Mouse (Mus musculus) intestine, embryonic 14.5 days (tissue): ENCODE results near the gene Fchsd2. TPM values are rescaled to one million over a fixed set of nuclear protein-coding genes. Genes with fewer than 3 reads are reported as not detected.
"Not testable (repeated sequence)": the region's sequence is repeated elsewhere in the genome, so short reads cannot be mapped to it uniquely, and the experiment has no call there.

ENCODE experiments used
- ATAC-seq: fragments of 200-750 bp; cut with Nextera tagmentation; replicated peaks from 2 replicates; pipeline ENCODE4 v1.8.0; 2017; ENCODE audit warnings: low read depth, moderate number of reproducible peaks, moderate TSS enrichment, moderate library complexity; ENCODE audit not compliant: low FRiP score, low TSS enrichment
- DNase-seq: peaks from one replicate; pipeline ENCODE4 v3.0.0-alpha.2; 2018; ENCODE audit warnings: low spot score
- H3K27ac ChIP-seq: fragments of 300-500 bp; sonication (generic); 2 replicates; pipeline ENCODE4 v1.5.1; 2014; ENCODE audit warnings: low read depth, mild to moderate bottlenecking, control low read depth
- H3K27me3 ChIP-seq: fragments of 300-500 bp; sonication (generic); replicated peaks from 2 replicates; pipeline ENCODE4 v1.6.1; 2014; ENCODE audit warnings: low read length, control low read depth; ENCODE audit not compliant: control insufficient read depth, insufficient read depth
- H3K36me3 ChIP-seq: fragments of 300-500 bp; sonication (generic); 2 replicates; pipeline ENCODE4 v1.6.1; 2014; ENCODE audit warnings: low read length, control low read depth; ENCODE audit not compliant: control insufficient read depth, insufficient read depth
- H3K4me1 ChIP-seq: fragments of 300-500 bp; sonication (generic); replicated peaks from 2 replicates; pipeline ENCODE4 v1.6.1; 2014; ENCODE audit warnings: low read length, control low read depth, mixed read lengths; ENCODE audit not compliant: control insufficient read depth, insufficient read depth
- H3K4me2 ChIP-seq: fragments of 300-500 bp; sonication (generic); 2 replicates; pipeline ENCODE4 v1.6.1; 2014; ENCODE audit warnings: low read length
- H3K4me3 ChIP-seq: fragments of 300-500 bp; sonication (generic); 2 replicates; pipeline ENCODE4 v1.5.1; 2014; ENCODE audit warnings: low read depth, low read length, control low read depth, mixed read lengths
- H3K9ac ChIP-seq: fragments of 300-500 bp; sonication (generic); 2 replicates; pipeline ENCODE4 v1.6.1; 2014; ENCODE audit warnings: mild to moderate bottlenecking, low read length
- H3K9me3 ChIP-seq: fragments of 300-500 bp; sonication (generic); 2 replicates; pipeline ENCODE4 v1.6.1; 2016; ENCODE audit warnings: low read length, control low read depth; ENCODE audit not compliant: control insufficient read depth
- WGBS: fragments of 180-500 bp; shearing (Covaris S2); extraction: QIAGEN DNeasy Blood & Tissue Kit; methylation state at CpG from one replicate; pipeline ENCODE4 v1.1.7; 2014; 5-methylcytosine and 5-hydroxymethylcytosine counted together
- polyA plus RNA-seq: library from polyadenylated mRNA; unstranded; fragments of >200 nt; fragmentation: Nextera tagmentation; extraction: Ambion mirVana; gene quantifications from 2 replicates; pipeline ENCODE4 v1.2.1, GENCODE M21; 2014

The Fchsd2 gene
- polyA plus RNA-seq, 1 experiment from 2014 or later = 24.4 TPM

GRCm38 (mm10) chr7:101138819-101139218 lies 46.2 kb downstream of the Fchsd2 start:
- Histone ChIP-seq H3K9me3 (no peaks in the 10 kb centered on the region), H3K4me1 (no peaks in the 10 kb centered on the region; the same call in 1 of the 2 replicates), H3K4me3 (no peak overlapping the region), H3K36me3 (peaks cover 8% of the 10 kb centered on the region; the same call in 1 of the 2 replicates), H3K9ac (no peak overlapping the region), H3K4me2 (no peak overlapping the region), H3K27me3 (no peaks in the 10 kb centered on the region), H3K27ac (no peak overlapping the region)
- 29% methylated on average over 1 of the region's 1 CpGs for WGBS
- DNase-seq (no peak), ATAC-seq (no peak)

- no peaks in the 10 kb centered on the region for H3K27me3 ChIP-seq
- ATAC-seq = no peak
- H3K4me1 ChIP-seq = no peaks in the 10 kb centered on the region; the same call in 1 of the 2 replicates
- H3K4me3 ChIP-seq = no peak overlapping the region
- no peaks in the 10 kb centered on the region for H3K9me3 ChIP-seq
- no peak for DNase-seq
- H3K36me3 ChIP-seq = peaks cover 8% of the 10 kb centered on the region; the same call in 1 of the 2 replicates
- no peak overlapping the region for H3K4me2 ChIP-seq
- no peak overlapping the region for H3K9ac ChIP-seq
- no peak overlapping the region for H3K27ac ChIP-seq
- 53% methylated on average over 2 of the region's 2 CpGs for WGBS
Measured at GRCm38 (mm10) chr7:101142907-101143306, 50.2 kb downstream of the Fchsd2 start.

- H3K27ac ChIP-seq = no peak overlapping the region
- WGBS = 81% methylated on average over 2 of the region's 2 CpGs
- DNase-seq (no peak), ATAC-seq (no peak)
- no peaks in the 10 kb centered on the region for H3K27me3 ChIP-seq
- H3K9me3 ChIP-seq = no peaks in the 10 kb centered on the region
- no peaks in the 10 kb centered on the region; the same call in 1 of the 2 replicates for H3K4me1 ChIP-seq
- no peak overlapping the region for H3K4me2 ChIP-seq
- H3K9ac ChIP-seq = no peak overlapping the region
- peaks cover 8% of the 10 kb centered on the region; the same call in 1 of the 2 replicates for H3K36me3 ChIP-seq
- H3K4me3 ChIP-seq = no peak overlapping the region
Measured at GRCm38 (mm10) chr7:101144222-101144621, 51.6 kb downstream of the Fchsd2 start.

GRCm38 (mm10) chr7:101149039-101149438 lies 56.4 kb downstream of the Fchsd2 start:
- no peak for DNase-seq
- Histone ChIP-seq H3K36me3 (0 out of 2 replicates have a peak, but pooled peaks cover 4% of the 10 kb centered on the region), H3K9ac (no peak overlapping the region), H3K9me3 (no peaks in the 10 kb centered on the region), H3K4me2 (no peak overlapping the region), H3K27ac (no peak overlapping the region), H3K27me3 (no peaks in the 10 kb centered on the region), H3K4me1 (no peaks in the 10 kb centered on the region; the same call in 1 of the 2 replicates), H3K4me3 (no peak overlapping the region)
- no peak for ATAC-seq
- 56% methylated on average over 3 of the region's 3 CpGs for WGBS

GRCm38 (mm10) chr7:101154883-101155282 lies 62.2 kb downstream of the Fchsd2 start:
- not testable (repeated sequence) for H3K9ac ChIP-seq, DNase-seq, H3K9me3 ChIP-seq, H3K27me3 ChIP-seq, H3K27ac ChIP-seq, H3K4me1 ChIP-seq, H3K4me3 ChIP-seq, H3K36me3 ChIP-seq, H3K4me2 ChIP-seq, ATAC-seq
- 96% methylated on average over 15 of the region's 15 CpGs for WGBS

- Histone ChIP-seq H3K9me3 (no peaks in the 10 kb centered on the region), H3K4me1 (0 out of 2 replicates have a peak, but pooled peaks cover 6% of the 10 kb centered on the region), H3K4me3 (no peak overlapping the region), H3K9ac (no peak overlapping the region), H3K27me3 (no peaks in the 10 kb centered on the region), H3K36me3 (no peaks in the 10 kb centered on the region), H3K27ac (no peak overlapping the region), H3K4me2 (no peak overlapping the region)
- ATAC-seq (no peak), DNase-seq (no peak)
- WGBS = 93% methylated on average over 3 of the region's 3 CpGs
Measured at GRCm38 (mm10) chr7:101155284-101155683, 62.6 kb downstream of the Fchsd2 start.

- H3K4me1 ChIP-seq = 0 out of 2 replicates have a peak, but pooled peaks cover 3% of the 10 kb centered on the region
- no peak overlapping the region for H3K4me3 ChIP-seq
- no peak for DNase-seq
- H3K9me3 ChIP-seq = no peaks in the 10 kb centered on the region
- ATAC-seq = no peak
- no peaks in the 10 kb centered on the region for H3K36me3 ChIP-seq
- no peaks in the 10 kb centered on the region for H3K27me3 ChIP-seq
- 77% methylated on average over 2 of the region's 2 CpGs for WGBS
- no peak overlapping the region for H3K4me2 ChIP-seq
- no peak overlapping the region for H3K9ac ChIP-seq
- H3K27ac ChIP-seq = no peak overlapping the region
Measured at GRCm38 (mm10) chr7:101160266-101160665, 67.6 kb downstream of the Fchsd2 start.

GRCm38 (mm10) chr7:101162781-101163180 lies 70.1 kb downstream of the Fchsd2 start:
- Histone ChIP-seq H3K27ac (no peak overlapping the region), H3K9me3 (no peaks in the 10 kb centered on the region), H3K4me3 (no peak overlapping the region), H3K27me3 (no peaks in the 10 kb centered on the region), H3K36me3 (no peaks in the 10 kb centered on the region), H3K4me2 (no peak overlapping the region), H3K9ac (no peak overlapping the region), H3K4me1 (no peaks in the 10 kb centered on the region)
- DNase-seq (no peak), ATAC-seq (no peak)
- whole genome bisulfite sequencing = 70% methylated on average over 1 of the region's 1 CpGs

- no peak overlapping the region for H3K4me2 ChIP-seq
- H3K9me3 ChIP-seq = no peaks in the 10 kb centered on the region
- H3K4me3 ChIP-seq = no peak overlapping the region
- ATAC-seq (no peak), DNase-seq (no peak)
- 80% methylated on average over 4 of the region's 4 CpGs for WGBS
- H3K4me1 ChIP-seq = no peaks in the 10 kb centered on the region
- no peaks in the 10 kb centered on the region for H3K36me3 ChIP-seq
- no peaks in the 10 kb centered on the region for H3K27me3 ChIP-seq
- no peak overlapping the region for H3K27ac ChIP-seq
- no peak overlapping the region for H3K9ac ChIP-seq
Measured at GRCm38 (mm10) chr7:101163878-101164277, 71.2 kb downstream of the Fchsd2 start.
